Mouse (Mus musculus) thymus, adult 2 months (tissue): ENCODE results near the gene Dpf3.

Experiments used
- CTCF ChIP-seq: fragments of 200-500 bp; IDR thresholded peaks from 2 replicates; pipeline ENCODE4 v1.5.1; 2012; ENCODE audit warnings: mild to moderate bottlenecking, control low read depth, low read length, moderate library complexity, borderline replicate concordance; ENCODE audit not compliant: control insufficient read depth, poor library complexity, insufficient read depth; ENCODE audit errors: extremely low read depth
- POLR2A ChIP-seq: fragments of 200-500 bp; IDR thresholded peaks from 2 replicates; pipeline ENCODE4 v1.6.1; 2012; ENCODE audit warnings: mild to moderate bottlenecking, low read length, control low read depth, moderate library complexity; ENCODE audit not compliant: control insufficient read depth, poor library complexity, insufficient read depth; ENCODE audit errors: extremely low read depth

DNA sequence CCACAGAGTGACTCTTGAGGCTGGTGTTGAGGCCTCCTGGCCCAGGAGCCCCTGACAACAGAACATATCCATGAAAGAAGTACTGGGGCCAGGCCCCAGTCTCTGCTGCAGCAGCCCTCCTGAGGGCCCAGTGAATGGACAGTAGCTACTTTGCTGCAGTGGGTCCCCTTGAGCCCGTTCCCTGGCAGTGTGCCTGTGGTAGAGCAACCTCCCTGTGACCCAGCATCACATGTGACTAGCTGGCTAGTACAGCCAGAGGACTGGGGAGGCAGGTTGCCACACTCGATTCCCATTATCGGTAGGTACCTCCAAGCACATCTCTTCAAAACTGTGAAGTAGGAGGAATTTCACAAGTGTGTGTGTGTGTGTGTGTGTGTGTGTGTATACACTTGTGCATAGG, 45.5 kb upstream of the Dpf3 start:
- TF ChIP-seq CTCF = no peak
- TF ChIP-seq POLR2A = no peak
